10 mouse cellular contexts compared by ENCODE assay signal in the genomic region with DNA sequence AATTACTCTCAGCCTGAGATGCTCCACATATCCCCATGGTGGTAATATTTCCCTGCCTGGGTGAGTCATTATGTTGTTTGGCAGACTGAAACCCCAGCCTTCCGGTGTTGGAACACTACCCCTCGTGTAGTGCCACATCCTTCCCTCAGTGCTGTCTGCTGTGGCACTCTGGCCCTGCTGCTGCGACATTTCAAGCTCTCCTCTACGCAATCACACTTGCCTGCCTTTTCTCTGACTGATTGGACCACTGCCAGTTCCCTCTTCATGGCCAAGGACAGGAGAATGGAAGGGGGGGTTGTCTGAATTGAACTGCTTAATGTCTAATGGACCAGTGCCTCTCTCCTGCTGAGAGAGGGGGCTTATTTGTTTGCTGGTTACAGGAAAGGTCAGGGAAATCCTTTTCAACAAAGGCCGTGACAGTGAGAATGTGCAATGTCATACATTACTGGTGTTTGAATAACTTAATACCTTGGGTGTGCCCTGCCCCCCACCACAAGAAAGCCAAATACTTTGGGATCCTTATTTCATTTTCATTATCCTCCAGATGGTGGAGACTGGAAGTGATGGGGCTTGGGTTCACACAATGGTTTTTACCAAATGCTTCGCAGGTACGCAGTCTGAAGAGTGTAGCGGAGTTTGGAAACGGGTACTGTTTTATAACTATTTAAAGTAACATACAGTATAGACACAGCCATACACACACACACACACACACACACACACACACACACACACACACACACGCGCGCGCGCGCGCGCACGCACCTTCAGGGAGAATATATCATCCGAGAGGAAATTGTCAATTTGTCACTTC.
A peak's percentile ranks its signal among the peaks of the same experiment; 100 is the strongest.
DNase-seq lines count a peak whose midpoint lies in the region; ATAC-seq lines count a peak whose summit lies in the region.
"Had no signal": no experiment of that assay in that cellular context is flagged by ENCODE, and none has a peak within 500 bp of the region (broad histone marks: within the 10 kb centered on the region; RNA-seq: fewer than 3 reads in every experiment).

No protein-coding gene starts in this region.

- H3K9ac ChIP-seq in hindbrain, embryonic 11.5 days (ENCODE audit: low read depth, low read length) = no peak overlapping the region
- H3K9ac ChIP-seq in forebrain, embryonic 13.5 days = no peak overlapping the region

- no peaks in the 10 kb centered on the region for H3K27me3 ChIP-seq in hindbrain, embryonic 11.5 days (ENCODE audit: control insufficient read depth, insufficient read depth, low read length)
- H3K27me3 ChIP-seq in hindbrain, embryonic 10.5 days (ENCODE audit: insufficient read depth, poor library complexity, severe bottlenecking) = no peaks in the 10 kb centered on the region
- no peaks in the 10 kb centered on the region for H3K27me3 ChIP-seq in forebrain, embryonic 13.5 days
- H3K27me3 ChIP-seq: CH12.LX had no signal

- intact Hi-C loops in heart, postnatal 14 days (cut with DNase I) = no loop called here
- intact Hi-C loops in left cerebral cortex, postnatal 36 days (cut with DNase I) = no loop called here

- H3K4me2 ChIP-seq in hindbrain, embryonic 11.5 days (replicated peaks; ENCODE audit: low read depth, low read length) = no peak overlapping the region
- peak overlapping the region; percentile 36 for H3K4me2 ChIP-seq in forebrain, embryonic 13.5 days

- H3K4me3 ChIP-seq in hindbrain, embryonic 11.5 days (ENCODE audit: low read depth, low read length) = no peak overlapping the region
- H3K4me3 ChIP-seq in hindbrain, embryonic 10.5 days = no peak overlapping the region
- no peak overlapping the region for H3K4me3 ChIP-seq in forebrain, embryonic 13.5 days

- 73% methylated on average over 19 of the region's 19 CpGs for WGBS in hindbrain, embryonic 11.5 days
- WGBS in hindbrain, embryonic 10.5 days = 82% methylated on average over 19 of the region's 19 CpGs
- 51% methylated on average over 19 of the region's 19 CpGs for WGBS in forebrain, embryonic 13.5 days

- no peaks in the 10 kb centered on the region for H3K9me3 ChIP-seq in hindbrain, embryonic 11.5 days (ENCODE audit: control insufficient read depth, low read length)
- H3K9me3 ChIP-seq in hindbrain, embryonic 10.5 days = no peaks in the 10 kb centered on the region
- no peaks in the 10 kb centered on the region for H3K9me3 ChIP-seq in forebrain, embryonic 13.5 days (replicated peaks)

- no peaks in the 10 kb centered on the region for H3K36me3 ChIP-seq in hindbrain, embryonic 11.5 days (ENCODE audit: control insufficient read depth, insufficient read depth, low read length)
- no peaks in the 10 kb centered on the region for H3K36me3 ChIP-seq in hindbrain, embryonic 10.5 days
- H3K36me3 ChIP-seq in forebrain, embryonic 13.5 days (ENCODE audit: poor library complexity, severe bottlenecking) = no peaks in the 10 kb centered on the region

- H3K4me1 ChIP-seq in hindbrain, embryonic 11.5 days (replicated peaks; ENCODE audit: control insufficient read depth, insufficient read depth, low read length) = no peaks in the 10 kb centered on the region; the same call in 1 of the 2 replicates
- peaks cover 24% of the 10 kb centered on the region for H3K4me1 ChIP-seq in hindbrain, embryonic 10.5 days (replicated peaks)
- H3K4me1 ChIP-seq in forebrain, embryonic 13.5 days = peaks cover 32% of the 10 kb centered on the region

- H3K27ac ChIP-seq in hindbrain, embryonic 11.5 days (ENCODE audit: low read depth, low read length) = 0 out of 2 replicates have a peak overlapping the region, but pooled peaks have one; percentile 33
- no peak overlapping the region; the same call in 1 of the 2 replicates for H3K27ac ChIP-seq in hindbrain, embryonic 10.5 days
- peak overlapping the region; percentile 76 for H3K27ac ChIP-seq in forebrain, embryonic 13.5 days
- H3K27ac ChIP-seq: macrophage had no signal

- peak; percentile 67 for ATAC-seq in hindbrain, embryonic 11.5 days (ENCODE audit: low FRiP score)
- ATAC-seq in forebrain, embryonic 13.5 days = peak; percentile 93

- peak; percentile 46 for DNase-seq in hindbrain, embryonic 11.5 days (ENCODE audit: low spot score)
- no peak for DNase-seq in hindbrain, embryonic 10.5 days (ENCODE audit: low spot score)
- DNase-seq in adrenal gland, postnatal 25 days = peak; percentile 38
- DNase-seq in heart, postnatal 14 days = peak; percentile 16 to 49
- peak; percentile 14 for DNase-seq in left cerebral cortex, postnatal 36 days (ENCODE audit: low spot score in 2 of 2)
- DNase-seq in right cerebral cortex, postnatal 25 days = peak; percentile 12
- DNase-seq in testis, postnatal 10 days (ENCODE audit: low spot score) = no peak

Comparison
In these comparisons a context has a peak if more than half of its experiments do, and no peak if none do; other contexts are left out.
1. DNase-seq: peak in hindbrain, embryonic 11.5 days (single experiment), adrenal gland, postnatal 25 days (single experiment), heart, postnatal 14 days (2 of 2), left cerebral cortex, postnatal 36 days (2 of 2) and right cerebral cortex, postnatal 25 days (single experiment); none in hindbrain, embryonic 10.5 days (single experiment) and testis, postnatal 10 days (single experiment).